Mouse (Mus musculus) liver, embryonic 11.5 days (tissue): ENCODE measurements around the gene Asap3. TPM values are rescaled to one million over a fixed set of nuclear protein-coding genes. Genes with fewer than 3 reads are reported as not detected.
A peak's percentile ranks its signal among the peaks of the same experiment; 100 is the strongest.

Experiments used
- ATAC-seq: fragments of 200-750 bp; cut with Nextera tagmentation; replicated peaks from 2 replicates; pipeline ENCODE4 v1.8.0; 2017; ENCODE audit warnings: moderate number of reproducible peaks, mild to moderate bottlenecking, moderate TSS enrichment, moderate library complexity; ENCODE audit not compliant: low FRiP score
- DNase-seq: peaks from one replicate; pipeline ENCODE4 v3.0.0-alpha.2; 2017; ENCODE audit warnings: low spot score
- H3K27ac ChIP-seq: fragments of 300-500 bp; sonication (generic); 2 replicates; pipeline ENCODE4 v1.5.1; 2014; ENCODE audit warnings: mild to moderate bottlenecking, low read depth, low read length, control low read depth
- H3K27me3 ChIP-seq: fragments of 300-500 bp; sonication (generic); replicated peaks from 2 replicates; pipeline ENCODE4 v1.6.1; 2014; ENCODE audit warnings: low read length, mixed read lengths; ENCODE audit not compliant: control insufficient read depth, insufficient read depth
- H3K36me3 ChIP-seq: fragments of 300-500 bp; sonication (generic); 2 replicates; pipeline ENCODE4 v1.6.1; 2014; ENCODE audit warnings: mild to moderate bottlenecking, low read length, moderate library complexity, mixed read lengths; ENCODE audit not compliant: control insufficient read depth, insufficient read depth
- H3K4me1 ChIP-seq: fragments of 300-500 bp; sonication (generic); replicated peaks from 2 replicates; pipeline ENCODE4 v1.6.1; 2014; ENCODE audit warnings: low read length, mixed read lengths; ENCODE audit not compliant: control insufficient read depth, insufficient read depth
- H3K4me2 ChIP-seq: fragments of 300-500 bp; sonication (generic); 2 replicates; pipeline ENCODE4 v1.6.1; 2014; ENCODE audit warnings: mild to moderate bottlenecking, control low read depth, moderate library complexity
- H3K4me3 ChIP-seq: fragments of 300-500 bp; sonication (generic); 2 replicates; pipeline ENCODE4 v1.5.1; 2014; ENCODE audit warnings: low read depth, low read length, control low read depth
- H3K9ac ChIP-seq: fragments of 300-500 bp; sonication (generic); 2 replicates; pipeline ENCODE4 v1.6.1; 2014; ENCODE audit warnings: low read depth, low read length, control low read depth
- H3K9me3 ChIP-seq: fragments of 300-500 bp; sonication (generic); 2 replicates; pipeline ENCODE4 v1.6.1; 2016; ENCODE audit warnings: low read length, inconsistent platforms, mixed read lengths; ENCODE audit not compliant: control insufficient read depth
- WGBS: fragments of 180-500 bp; shearing (Covaris S2); extraction: QIAGEN DNeasy Blood & Tissue Kit; methylation state at CpG from one replicate; pipeline ENCODE4 v1.1.7; 2014; 5-methylcytosine and 5-hydroxymethylcytosine counted together
- polyA plus RNA-seq: library from polyadenylated mRNA; unstranded; fragments of >200 nt; fragmentation: Nextera tagmentation; extraction: Ambion mirVana; gene quantifications from 2 replicates; pipeline ENCODE4 v1.2.1, GENCODE M21; 2014

Gene Asap3
- polyA plus RNA-seq, 1 experiment from 2014 or later: 1.8 TPM

GRCm38 (mm10) chr4:136247729-136248463 lies 41.7 kb downstream of the Asap3 start, which contains the start of gene Tcea3:
Gene Tcea3, plus strand, starts transcription at chr4:136247729.
- Histone ChIP-seq H3K27me3 (peaks cover 80% of the 10 kb centered on the region), H3K4me2 (peak within 1 kb of the TSS; percentile 72), H3K27ac (no peak within 1 kb of the TSS), H3K4me1 (peaks cover 11% of the 10 kb centered on the region), H3K9ac (peak within 1 kb of the TSS; percentile 41; the same call in 1 of the 2 replicates), H3K9me3 (no peaks in the 10 kb centered on the region), H3K4me3 (peak within 1 kb of the TSS; percentile 53), H3K36me3 (no peaks in the 10 kb centered on the region)
- DNase-seq (peak; percentile 63), ATAC-seq (peak; percentile 58)
- under 1% methylated on average over 46 of the region's 46 CpGs for WGBS

GRCm38 (mm10) chr4:136248464-136249331 lies 42.5 kb downstream of the Asap3 start:
- H3K27ac ChIP-seq: no peak overlapping the region
- DNase-seq (no peak), ATAC-seq (no peak; the same call in 1 of the 2 replicates)
- H3K4me1 ChIP-seq: peaks cover 11% of the 10 kb centered on the region
- H3K36me3 ChIP-seq: no peaks in the 10 kb centered on the region
- H3K4me2 ChIP-seq: peak overlapping the region; percentile 72
- H3K9ac ChIP-seq: peak overlapping the region; percentile 41; the same call in 1 of the 2 replicates
- peak overlapping the region; percentile 53 for H3K4me3 ChIP-seq
- WGBS: 3% methylated on average over 37 of the region's 37 CpGs
- no peaks in the 10 kb centered on the region for H3K9me3 ChIP-seq
- peaks cover 72% of the 10 kb centered on the region for H3K27me3 ChIP-seq

- H3K4me1 ChIP-seq: peaks cover 11% of the 10 kb centered on the region
- peaks cover 66% of the 10 kb centered on the region for H3K27me3 ChIP-seq
- 6% methylated on average over 11 of the region's 11 CpGs for WGBS
- H3K27ac ChIP-seq: no peak overlapping the region
- no peak overlapping the region for H3K9ac ChIP-seq
- no peak for ATAC-seq
- peak overlapping the region; percentile 53; the same call in 1 of the 2 replicates for H3K4me3 ChIP-seq
- H3K9me3 ChIP-seq: no peaks in the 10 kb centered on the region
- DNase-seq: no peak
- peak overlapping the region; percentile 72 for H3K4me2 ChIP-seq
- no peaks in the 10 kb centered on the region for H3K36me3 ChIP-seq
Observed at GRCm38 (mm10) chr4:136249332-136249647, 43.1 kb downstream of the Asap3 start.

GRCm38 (mm10) chr4:136249780-136250179 lies 43.6 kb downstream of the Asap3 start:
- H3K4me2 ChIP-seq: peak overlapping the region; percentile 72
- peaks cover 61% of the 10 kb centered on the region for H3K27me3 ChIP-seq
- no peak for ATAC-seq
- no peaks in the 10 kb centered on the region for H3K36me3 ChIP-seq
- H3K27ac ChIP-seq: no peak overlapping the region
- H3K4me1 ChIP-seq: peaks cover 11% of the 10 kb centered on the region
- no peaks in the 10 kb centered on the region for H3K9me3 ChIP-seq
- no peak overlapping the region for H3K9ac ChIP-seq
- H3K4me3 ChIP-seq: no peak overlapping the region
- 31% methylated on average over 9 of the region's 9 CpGs for whole genome bisulfite sequencing
- DNase-seq: no peak

- H3K9ac ChIP-seq: no peak overlapping the region
- no peak for DNase-seq
- no peaks in the 10 kb centered on the region for H3K9me3 ChIP-seq
- no peak overlapping the region for H3K4me2 ChIP-seq
- 20% methylated on average over 6 of the region's 6 CpGs for WGBS
- no peak overlapping the region for H3K27ac ChIP-seq
- H3K36me3 ChIP-seq: no peaks in the 10 kb centered on the region
- H3K4me1 ChIP-seq: peaks cover 9% of the 10 kb centered on the region
- H3K27me3 ChIP-seq: peaks cover 5% of the 10 kb centered on the region
- H3K4me3 ChIP-seq: no peak overlapping the region
- ATAC-seq: no peak
Observed at GRCm38 (mm10) chr4:136255919-136256318, 49.8 kb downstream of the Asap3 start.

GRCm38 (mm10) chr4:136256696-136257095 lies 50.5 kb downstream of the Asap3 start:
- no peak overlapping the region for H3K27ac ChIP-seq
- H3K9me3 ChIP-seq: no peaks in the 10 kb centered on the region
- peaks cover 5% of the 10 kb centered on the region for H3K27me3 ChIP-seq
- peaks cover 9% of the 10 kb centered on the region for H3K4me1 ChIP-seq
- WGBS: 29% methylated on average over 10 of the region's 10 CpGs
- H3K36me3 ChIP-seq: no peaks in the 10 kb centered on the region
- no peak overlapping the region for H3K4me3 ChIP-seq
- H3K4me2 ChIP-seq: no peak overlapping the region
- DNase-seq: no peak
- no peak overlapping the region for H3K9ac ChIP-seq
- ATAC-seq: no peak

- H3K9ac ChIP-seq: no peak overlapping the region
- ATAC-seq (no peak), DNase-seq (no peak)
- no peak overlapping the region for H3K4me2 ChIP-seq
- no peaks in the 10 kb centered on the region for H3K36me3 ChIP-seq
- H3K9me3 ChIP-seq: no peaks in the 10 kb centered on the region
- H3K27ac ChIP-seq: no peak overlapping the region
- H3K4me3 ChIP-seq: no peak overlapping the region
- H3K27me3 ChIP-seq: peaks cover 3% of the 10 kb centered on the region
- WGBS: 62% methylated on average over 3 of the region's 3 CpGs
- peaks cover 9% of the 10 kb centered on the region for H3K4me1 ChIP-seq
Observed at GRCm38 (mm10) chr4:136259916-136260315, 53.8 kb downstream of the Asap3 start.

- no peaks in the 10 kb centered on the region for H3K36me3 ChIP-seq
- H3K4me2 ChIP-seq: no peak overlapping the region
- ATAC-seq (no peak), DNase-seq (peak; percentile 74)
- no peak overlapping the region for H3K27ac ChIP-seq
- peaks cover 3% of the 10 kb centered on the region for H3K27me3 ChIP-seq
- H3K9me3 ChIP-seq: no peaks in the 10 kb centered on the region
- 40% methylated on average over 10 of the region's 10 CpGs for WGBS
- H3K4me3 ChIP-seq: no peak overlapping the region
- H3K9ac ChIP-seq: no peak overlapping the region
- H3K4me1 ChIP-seq: peaks cover 7% of the 10 kb centered on the region
Observed at GRCm38 (mm10) chr4:136260491-136261180, 54.5 kb downstream of the Asap3 start.
